Mouse (Mus musculus): Measurements from ENCODE around the gene Itgb7. TPM values are rescaled to one million over a fixed set of nuclear protein-coding genes. Genes with fewer than 3 reads are reported as not detected.
A peak's percentile ranks its signal among the peaks of the same experiment; 100 is the strongest.

The Itgb7 gene
- polyA plus RNA-seq, 1 experiment from 2014 or later = 2.9 TPM

DNA sequence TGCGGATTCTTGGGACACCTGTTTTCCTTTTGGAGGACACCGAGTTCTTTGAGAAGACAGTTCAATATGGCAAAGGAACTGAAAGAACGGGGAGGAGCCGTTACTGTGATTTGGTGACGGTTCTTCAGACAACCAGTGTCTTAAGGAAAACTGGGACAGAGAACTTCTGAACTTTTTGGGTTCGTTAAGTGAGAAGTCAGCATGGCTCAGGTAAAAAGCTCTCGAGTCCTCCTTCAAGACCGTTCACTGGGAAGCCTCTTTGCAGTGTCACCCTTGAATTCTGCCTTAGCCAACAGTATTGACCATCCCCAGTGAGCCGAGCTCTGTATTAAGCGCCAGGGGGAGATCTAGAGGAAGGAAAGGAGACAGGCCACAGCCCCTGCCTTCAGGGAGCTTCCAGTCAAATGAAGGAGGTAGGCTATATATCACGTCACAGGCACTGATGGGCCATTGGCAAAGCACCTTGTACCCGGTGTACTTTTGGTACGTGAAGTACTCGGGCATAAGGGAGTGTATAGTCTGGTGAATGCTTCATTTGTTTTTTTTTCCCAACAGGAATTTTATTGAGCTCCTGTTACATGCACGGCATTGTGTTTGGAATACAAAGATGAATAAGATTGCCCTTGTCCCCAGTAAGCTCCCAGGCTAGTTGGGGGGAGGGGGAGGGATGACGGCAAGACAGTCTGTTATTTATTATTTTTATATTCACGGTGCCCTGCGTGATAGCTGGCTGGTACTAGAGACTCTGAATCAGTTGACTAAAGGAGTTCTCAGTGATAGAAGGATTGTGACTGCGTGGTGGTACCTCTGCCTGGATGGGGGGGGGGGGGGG lies 26.9 kb downstream of the Itgb7 start, which contains the start of gene Csad:
Gene Csad, minus strand, starts transcription at position 51 of the 832 bp plus-strand sequence.
- Histone ChIP-seq H3K27ac (peak within 1 kb of the TSS; percentile 99), H3K4me2 (peak within 1 kb of the TSS; percentile 66), H3K36me3 (peaks cover 59% of the 10 kb centered on the region), H3K4me3 (replicated peaks) (peak within 1 kb of the TSS; percentile 85), H3K9ac (replicated peaks) (peak within 1 kb of the TSS; percentile 94), H3K27me3 (no peaks in the 10 kb centered on the region), H3K9me3 (no peaks in the 10 kb centered on the region), H3K4me1 (replicated peaks) (peaks cover 33% of the 10 kb centered on the region)
- WGBS = 59% methylated on average over 19 of the region's 19 CpGs
- no peak for ATAC-seq (ENCODE audit: insufficient number of reproducible peaks, insufficient read depth, low FRiP score, low TSS enrichment, low read depth)

DNA sequence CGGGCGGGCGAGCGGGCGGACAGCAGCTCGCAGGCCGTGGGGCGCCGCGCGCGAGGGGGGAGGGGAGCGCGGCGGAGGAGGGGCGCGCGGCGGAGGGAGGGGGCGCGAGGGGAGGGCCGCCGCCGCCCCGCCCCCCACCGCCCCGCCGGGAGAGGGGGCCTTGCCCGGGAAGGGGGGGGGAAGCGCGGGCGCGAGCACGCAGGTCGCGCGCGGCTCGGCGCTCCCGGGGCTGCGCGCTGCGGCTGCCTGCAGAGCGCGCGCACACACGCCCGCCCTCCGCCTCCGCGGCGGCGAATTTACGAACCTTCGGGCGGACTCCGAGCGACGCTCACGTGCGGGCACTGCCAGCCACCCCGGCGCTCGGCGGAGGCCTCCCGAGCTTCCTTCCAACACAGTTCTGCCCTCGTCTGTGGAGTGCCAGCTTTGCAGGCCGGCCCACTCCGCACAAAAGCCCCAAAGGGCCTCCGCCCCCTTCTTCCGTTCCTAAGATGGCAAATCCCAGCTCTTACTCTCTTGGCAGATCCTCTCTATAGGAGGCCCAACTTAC lies 27.8 kb downstream of the Itgb7 start:
- WGBS = under 1% methylated on average over 43 of the region's 72 CpGs
- peak overlapping the region; percentile 94 for H3K9ac ChIP-seq (replicated peaks)
- ATAC-seq (ENCODE audit: insufficient number of reproducible peaks, insufficient read depth, low FRiP score, low TSS enrichment, low read depth) = no peak
- H3K4me3 ChIP-seq (replicated peaks) = peak overlapping the region; percentile 85
- peaks cover 33% of the 10 kb centered on the region for H3K4me1 ChIP-seq (replicated peaks)
- no peaks in the 10 kb centered on the region for H3K9me3 ChIP-seq
- H3K4me2 ChIP-seq = peak overlapping the region; percentile 66
- H3K27ac ChIP-seq = peak overlapping the region; percentile 99
- H3K36me3 ChIP-seq = peaks cover 57% of the 10 kb centered on the region
- no peaks in the 10 kb centered on the region for H3K27me3 ChIP-seq

DNA sequence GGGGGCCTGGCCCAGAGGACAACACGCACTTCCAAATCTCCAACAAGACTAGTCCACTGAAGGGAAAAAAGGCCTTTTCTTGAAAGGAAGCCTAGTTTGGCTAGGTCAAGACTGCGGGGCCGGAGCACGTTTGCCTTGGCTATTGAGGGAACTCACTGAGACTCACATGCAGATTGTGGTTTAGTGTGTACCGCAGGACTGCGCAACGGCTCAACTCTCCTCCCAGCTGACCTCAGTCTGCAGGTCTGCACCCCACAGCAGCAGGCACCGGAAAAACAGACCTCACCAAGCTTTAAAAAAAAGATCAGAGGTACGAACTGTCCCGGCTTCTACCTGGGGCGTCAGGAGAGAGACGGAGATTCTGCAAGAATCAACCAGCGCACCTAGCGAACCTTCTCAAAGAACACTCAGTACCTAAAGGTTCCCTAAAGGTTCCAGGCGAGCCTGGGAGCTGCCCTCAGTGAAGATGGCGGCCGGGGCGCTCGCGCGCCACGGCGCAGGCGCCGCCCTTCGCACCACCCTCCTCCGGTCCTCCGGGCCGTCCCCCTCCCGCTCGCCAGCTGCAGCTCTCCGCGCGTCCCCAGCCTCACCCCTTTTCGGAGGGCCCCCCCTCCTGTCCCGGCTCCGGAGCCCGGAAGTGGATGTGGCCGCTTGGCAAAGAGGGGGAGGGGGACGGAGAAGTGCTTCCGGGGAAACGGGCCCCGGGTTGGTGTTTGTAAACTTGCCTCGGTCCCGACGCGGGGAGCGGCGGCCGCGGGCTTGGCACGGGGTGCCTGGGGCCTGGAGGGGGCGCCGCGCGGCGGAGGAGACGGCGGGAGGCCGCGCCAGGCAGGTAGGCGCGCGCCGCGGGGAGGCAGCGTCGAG lies 28.5 kb downstream of the Itgb7 start, which contains the start of gene Zfp740:
Gene Zfp740, plus strand, starts transcription at position 279 of the 864 bp plus-strand sequence.
- Histone ChIP-seq H3K9me3 (no peaks in the 10 kb centered on the region), H3K4me1 (replicated peaks) (peaks cover 33% of the 10 kb centered on the region), H3K36me3 (peaks cover 53% of the 10 kb centered on the region), H3K4me3 (replicated peaks) (peak within 1 kb of the TSS; percentile 85), H3K9ac (replicated peaks) (peak within 1 kb of the TSS; percentile 94), H3K27me3 (no peaks in the 10 kb centered on the region), H3K27ac (peak within 1 kb of the TSS; percentile 99), H3K4me2 (peak within 1 kb of the TSS; percentile 66)
- under 1% methylated on average over 63 of the region's 68 CpGs for WGBS
- peak; percentile 95 for ATAC-seq (ENCODE audit: insufficient number of reproducible peaks, insufficient read depth, low FRiP score, low TSS enrichment, low read depth)

DNA sequence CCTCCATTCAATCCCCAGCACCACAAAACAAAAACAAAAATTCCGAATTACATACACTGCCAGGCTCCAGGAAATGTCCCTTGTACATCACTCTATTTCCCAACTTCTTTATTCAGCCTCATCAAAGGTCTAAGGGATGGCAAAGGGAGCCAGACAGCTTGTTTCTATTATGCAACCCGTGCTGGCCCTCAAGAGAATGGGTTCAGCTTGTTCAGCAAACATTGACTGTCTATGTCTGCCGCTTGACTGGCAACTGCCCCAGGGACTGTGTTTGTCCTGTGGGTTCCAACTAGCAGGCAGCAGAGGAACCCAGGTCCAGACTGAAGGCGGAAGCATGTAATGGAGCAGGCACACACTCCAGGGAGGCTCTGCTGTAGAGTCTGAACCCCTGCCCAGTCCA lies 32.9 kb downstream of the Itgb7 start:
- no peak for ATAC-seq (ENCODE audit: insufficient number of reproducible peaks, insufficient read depth, low FRiP score, low TSS enrichment, low read depth)
- peaks cover 18% of the 10 kb centered on the region; the same call in 1 of the 2 replicates for H3K36me3 ChIP-seq
- no peak overlapping the region for H3K4me2 ChIP-seq
- no peak overlapping the region for H3K4me3 ChIP-seq (replicated peaks)
- WGBS = 85% methylated on average over 4 of the region's 4 CpGs
- no peaks in the 10 kb centered on the region for H3K9me3 ChIP-seq
- peaks cover 6% of the 10 kb centered on the region for H3K4me1 ChIP-seq (replicated peaks)
- no peak overlapping the region for H3K27ac ChIP-seq
- H3K27me3 ChIP-seq = no peaks in the 10 kb centered on the region
- no peak overlapping the region for H3K9ac ChIP-seq (replicated peaks)

DNA sequence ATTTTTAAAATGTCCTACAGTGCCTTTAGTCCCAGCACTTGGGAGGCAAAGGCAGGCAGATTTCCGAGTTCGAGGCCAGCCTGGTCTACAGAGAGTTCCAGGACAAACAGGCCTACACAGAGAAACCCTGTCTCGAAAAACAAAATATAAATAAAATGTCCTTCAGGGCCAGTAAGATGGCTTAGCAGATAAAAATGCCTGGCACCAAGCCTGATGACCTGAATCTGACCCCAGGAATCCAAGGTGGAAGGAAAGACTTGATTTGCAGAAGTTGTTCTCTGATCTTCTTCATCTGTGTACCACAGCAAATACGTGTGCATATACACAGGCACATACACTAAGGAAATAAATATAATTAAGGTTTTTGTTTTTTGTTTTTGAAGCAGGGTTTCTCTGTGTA lies 36.4 kb downstream of the Itgb7 start:
- Histone ChIP-seq H3K27ac (no peak overlapping the region), H3K27me3 (no peaks in the 10 kb centered on the region), H3K36me3 (peaks cover 18% of the 10 kb centered on the region; the same call in 1 of the 2 replicates), H3K4me2 (no peak overlapping the region), H3K9me3 (no peaks in the 10 kb centered on the region), H3K9ac (replicated peaks) (no peak overlapping the region), H3K4me1 (replicated peaks) (0 out of 2 replicates have a peak, but pooled peaks cover 6% of the 10 kb centered on the region), H3K4me3 (replicated peaks) (no peak overlapping the region)
- no peak for ATAC-seq (ENCODE audit: insufficient number of reproducible peaks, insufficient read depth, low FRiP score, low TSS enrichment, low read depth)
- 83% methylated on average over 4 of the region's 4 CpGs for WGBS

DNA sequence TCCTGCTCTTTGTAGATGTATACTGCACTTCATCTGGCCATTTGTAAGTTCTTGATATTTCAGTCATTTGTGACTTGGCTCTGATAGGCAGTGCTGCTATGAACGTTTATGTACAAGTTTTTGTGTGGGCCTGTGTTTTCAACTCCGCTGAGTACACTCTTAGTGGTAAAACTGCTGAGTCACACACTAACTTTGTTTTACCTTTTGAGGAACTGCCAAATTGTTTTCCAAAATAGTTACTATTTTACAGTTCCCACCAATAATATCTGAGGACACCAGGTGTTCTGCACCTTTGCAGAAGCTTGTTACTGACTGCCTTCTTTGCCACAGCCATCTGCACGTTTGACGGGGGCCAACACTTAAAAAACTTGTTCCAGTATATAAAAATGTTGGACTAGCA lies 37.3 kb downstream of the Itgb7 start:
- no peak overlapping the region for H3K9ac ChIP-seq (replicated peaks)
- ATAC-seq (ENCODE audit: insufficient number of reproducible peaks, insufficient read depth, low FRiP score, low TSS enrichment, low read depth) = no peak
- no peaks in the 10 kb centered on the region for H3K27me3 ChIP-seq
- H3K36me3 ChIP-seq = peaks cover 13% of the 10 kb centered on the region; the same call in 1 of the 2 replicates
- no peak overlapping the region for H3K4me2 ChIP-seq
- no peaks in the 10 kb centered on the region for H3K9me3 ChIP-seq
- H3K27ac ChIP-seq = no peak overlapping the region
- H3K4me3 ChIP-seq (replicated peaks) = no peak overlapping the region
- H3K4me1 ChIP-seq (replicated peaks) = 0 out of 2 replicates have a peak, but pooled peaks cover 6% of the 10 kb centered on the region
- WGBS = 84% methylated on average over 4 of the region's 4 CpGs

DNA sequence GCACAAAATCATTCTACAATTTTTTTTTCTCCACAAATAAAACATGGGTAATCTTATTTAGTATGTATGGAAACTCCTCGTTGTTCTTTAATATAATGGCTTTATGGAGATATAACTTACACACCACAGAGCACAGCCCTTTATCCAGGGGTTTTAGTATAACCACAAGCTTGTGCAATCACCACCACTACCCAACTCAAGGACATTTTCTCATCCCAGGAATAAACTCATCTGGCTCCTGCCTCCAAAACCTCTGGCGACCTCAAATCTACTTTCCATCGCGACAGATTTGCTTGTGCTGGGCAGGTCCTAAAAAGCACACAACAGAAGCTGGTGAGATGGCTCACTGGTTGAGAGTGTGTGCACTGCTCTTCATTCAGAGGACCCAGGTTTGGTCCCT lies 38.1 kb downstream of the Itgb7 start:
- Histone ChIP-seq H3K27me3 (no peaks in the 10 kb centered on the region), H3K27ac (no peak overlapping the region), H3K36me3 (0 out of 2 replicates have a peak, but pooled peaks cover 5% of the 10 kb centered on the region), H3K9me3 (no peaks in the 10 kb centered on the region), H3K4me2 (no peak overlapping the region), H3K9ac (replicated peaks) (no peak overlapping the region), H3K4me3 (replicated peaks) (no peak overlapping the region), H3K4me1 (replicated peaks) (0 out of 2 replicates have a peak, but pooled peaks cover 6% of the 10 kb centered on the region)
- ATAC-seq (ENCODE audit: insufficient number of reproducible peaks, insufficient read depth, low FRiP score, low TSS enrichment, low read depth) = no peak
- 89% methylated on average over 4 of the region's 4 CpGs for WGBS

DNA sequence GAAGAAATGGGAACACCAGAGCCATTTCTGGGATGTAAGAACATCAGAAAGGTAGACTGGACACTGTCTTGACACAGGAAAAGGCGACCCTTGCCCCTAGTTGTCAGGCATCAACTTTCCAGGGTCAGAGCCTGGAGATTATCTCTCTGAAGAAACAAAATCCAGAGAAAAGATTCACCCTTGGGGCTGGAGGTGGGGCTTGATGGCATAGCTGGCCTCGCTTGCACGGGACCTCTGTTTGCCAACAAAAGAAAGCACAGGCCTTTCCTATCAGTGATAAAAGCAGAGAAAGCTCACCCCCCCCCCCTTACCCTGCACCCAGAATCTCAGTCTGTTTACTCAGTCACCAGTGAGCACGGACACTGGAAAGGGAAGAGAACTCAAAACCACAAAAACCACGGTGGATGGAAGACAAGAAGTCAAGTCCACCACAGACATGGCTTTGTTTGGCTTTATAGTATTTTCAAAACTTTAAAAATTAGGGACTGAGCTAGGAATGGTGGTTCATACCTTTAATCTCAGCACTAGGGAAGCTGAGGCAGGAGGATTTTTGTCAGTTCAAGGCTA lies 38.8 kb downstream of the Itgb7 start:
- H3K4me2 ChIP-seq = no peak overlapping the region
- H3K9me3 ChIP-seq = no peaks in the 10 kb centered on the region
- WGBS = 69% methylated on average over 5 of the region's 5 CpGs
- H3K27me3 ChIP-seq = no peaks in the 10 kb centered on the region
- H3K27ac ChIP-seq = no peak overlapping the region
- H3K4me1 ChIP-seq (replicated peaks) = 0 out of 2 replicates have a peak, but pooled peaks cover 6% of the 10 kb centered on the region
- no peak overlapping the region for H3K9ac ChIP-seq (replicated peaks)
- H3K36me3 ChIP-seq = peaks cover 6% of the 10 kb centered on the region; the same call in 1 of the 2 replicates
- no peak overlapping the region for H3K4me3 ChIP-seq (replicated peaks)
- ATAC-seq (ENCODE audit: insufficient number of reproducible peaks, insufficient read depth, low FRiP score, low TSS enrichment, low read depth) = no peak

DNA sequence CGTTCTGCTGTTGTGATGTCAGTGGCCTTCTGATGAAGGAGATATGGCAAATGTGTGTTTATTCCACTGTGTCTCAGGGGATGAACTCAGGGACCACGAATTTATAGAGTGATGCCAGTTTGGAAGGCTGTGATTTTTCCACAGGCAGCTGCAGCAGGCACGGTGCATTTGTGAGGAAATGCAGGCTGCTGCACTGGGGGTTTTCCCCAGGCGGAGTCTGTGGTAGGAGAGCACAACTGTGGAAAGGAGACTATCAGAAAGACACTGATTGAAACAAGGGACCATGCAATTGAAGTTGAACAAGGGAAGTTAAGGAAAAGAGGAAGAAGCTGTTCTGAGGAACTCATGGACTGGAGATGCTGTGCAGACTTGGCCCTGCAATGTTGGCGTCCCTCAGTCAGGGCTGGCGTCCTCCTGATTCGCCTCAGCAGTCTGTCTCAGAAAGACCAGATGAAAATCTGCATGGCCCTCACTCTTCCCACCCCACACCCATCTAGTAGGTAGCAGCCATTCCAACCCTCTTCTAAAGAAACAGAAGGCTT lies 39.4 kb downstream of the Itgb7 start:
- peaks cover 12% of the 10 kb centered on the region; the same call in 1 of the 2 replicates for H3K36me3 ChIP-seq
- H3K4me2 ChIP-seq = no peak overlapping the region
- H3K9me3 ChIP-seq = no peaks in the 10 kb centered on the region
- 78% methylated on average over 7 of the region's 7 CpGs for WGBS
- H3K9ac ChIP-seq (replicated peaks) = no peak overlapping the region
- ATAC-seq (ENCODE audit: insufficient number of reproducible peaks, insufficient read depth, low FRiP score, low TSS enrichment, low read depth) = no peak
- H3K27me3 ChIP-seq = no peaks in the 10 kb centered on the region
- no peak overlapping the region for H3K27ac ChIP-seq
- H3K4me3 ChIP-seq (replicated peaks) = no peak overlapping the region
- H3K4me1 ChIP-seq (replicated peaks) = 0 out of 2 replicates have a peak, but pooled peaks cover 6% of the 10 kb centered on the region

DNA sequence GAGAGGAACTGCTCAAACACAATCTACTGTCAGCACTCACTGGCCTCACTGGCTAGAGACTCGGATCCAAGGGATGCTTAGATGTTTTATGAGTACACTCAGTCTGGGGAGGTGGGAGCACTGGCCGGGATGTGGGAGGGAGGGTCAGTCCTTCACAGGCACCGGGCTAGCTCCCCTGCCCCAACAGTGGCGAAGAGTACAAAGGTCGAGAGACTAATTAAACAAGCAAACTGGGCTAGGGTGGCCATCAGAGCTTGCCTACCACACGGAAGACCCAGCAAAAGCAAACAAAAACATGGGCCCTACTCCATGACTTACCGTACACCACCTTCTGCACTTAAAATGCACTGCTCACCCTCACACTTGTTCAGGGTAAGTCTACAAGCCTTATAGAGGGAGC lies 40.0 kb downstream of the Itgb7 start:
- H3K9me3 ChIP-seq = no peaks in the 10 kb centered on the region
- H3K4me1 ChIP-seq (replicated peaks) = 0 out of 2 replicates have a peak, but pooled peaks cover 6% of the 10 kb centered on the region
- H3K4me2 ChIP-seq = no peak overlapping the region

More for the DNA sequence above, 40.0 kb downstream of the Itgb7 start:
- no peak for ATAC-seq (ENCODE audit: insufficient number of reproducible peaks, insufficient read depth, low FRiP score, low TSS enrichment, low read depth)
- H3K9ac ChIP-seq (replicated peaks) = no peak overlapping the region
- no peak overlapping the region for H3K4me3 ChIP-seq (replicated peaks)
- peaks cover 17% of the 10 kb centered on the region for H3K36me3 ChIP-seq
- 57% methylated on average over 7 of the region's 7 CpGs for WGBS
- no peaks in the 10 kb centered on the region for H3K27me3 ChIP-seq
- H3K27ac ChIP-seq = 0 out of 2 replicates have a peak overlapping the region, but pooled peaks have one; percentile 23

Measured in limb, embryonic 12.5 days (tissue).